Mouse (Mus musculus): ENCODE results near the gene Tcta. TPM values are rescaled to one million over a fixed set of nuclear protein-coding genes. Genes with fewer than 3 reads are reported as not detected.
A peak's percentile ranks its signal among the peaks of the same experiment; 100 is the strongest.
"Not testable (repeated sequence)": the region's sequence is repeated elsewhere in the genome, so short reads cannot be mapped to it uniquely, and the experiment has no call there.

The Tcta gene
- polyA plus RNA-seq, 1 experiment from 2014 or later, result 35.2 TPM

DNA sequence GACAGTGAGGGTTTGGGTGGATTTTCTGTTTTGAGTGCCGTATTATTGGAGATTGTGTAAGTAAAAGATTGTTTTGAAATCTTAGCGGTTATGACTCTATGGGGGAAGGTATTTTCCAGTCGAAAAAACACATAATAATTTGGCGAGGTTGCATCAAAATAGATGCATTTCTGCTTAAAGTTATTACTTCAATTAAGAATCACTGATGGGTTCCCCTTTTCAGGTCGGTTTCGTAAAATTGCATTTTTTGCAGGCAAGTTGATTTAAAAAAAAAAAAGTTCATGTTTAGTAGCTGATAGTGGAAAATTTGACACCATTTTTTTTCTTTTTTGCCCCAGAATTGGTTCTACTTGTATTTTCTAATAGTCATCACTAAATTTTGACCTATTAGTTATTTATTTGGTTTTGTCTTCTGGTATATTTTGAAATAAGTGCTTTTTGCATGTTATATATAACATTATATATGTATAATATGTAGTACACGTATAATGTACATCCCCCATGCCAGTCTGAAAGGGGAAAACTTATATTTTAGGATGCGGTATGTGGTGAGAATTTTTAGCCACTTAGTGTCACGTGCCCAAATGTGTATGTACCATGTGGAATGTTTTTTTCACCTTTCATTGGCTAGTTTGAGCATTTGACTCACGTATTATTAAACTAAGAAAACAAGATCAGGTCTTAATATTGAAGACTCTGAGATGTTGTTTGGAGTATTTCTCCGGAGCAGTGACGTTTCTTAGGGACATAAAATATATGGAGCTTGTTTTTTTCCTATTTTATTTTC, 1.3 kb upstream of the Tcta start:
- H3K36me3 ChIP-seq, result peaks cover 17% of the 10 kb centered on the region
- H3K4me1 ChIP-seq, result peaks cover 56% of the 10 kb centered on the region
- H3K9me3 ChIP-seq, result no peaks in the 10 kb centered on the region
- peak overlapping the region; percentile 46 for H3K4me2 ChIP-seq (replicated peaks)
- H3K27ac ChIP-seq (replicated peaks), result peak overlapping the region; percentile 99
- ATAC-seq (replicated peaks), result no peak
- 22% methylated on average over 12 of the region's 12 CpGs for WGBS
- H3K4me3 ChIP-seq, result peak overlapping the region; percentile 89
- H3K9ac ChIP-seq (replicated peaks), result peak overlapping the region; percentile 91
- no peaks in the 10 kb centered on the region for H3K27me3 ChIP-seq

DNA sequence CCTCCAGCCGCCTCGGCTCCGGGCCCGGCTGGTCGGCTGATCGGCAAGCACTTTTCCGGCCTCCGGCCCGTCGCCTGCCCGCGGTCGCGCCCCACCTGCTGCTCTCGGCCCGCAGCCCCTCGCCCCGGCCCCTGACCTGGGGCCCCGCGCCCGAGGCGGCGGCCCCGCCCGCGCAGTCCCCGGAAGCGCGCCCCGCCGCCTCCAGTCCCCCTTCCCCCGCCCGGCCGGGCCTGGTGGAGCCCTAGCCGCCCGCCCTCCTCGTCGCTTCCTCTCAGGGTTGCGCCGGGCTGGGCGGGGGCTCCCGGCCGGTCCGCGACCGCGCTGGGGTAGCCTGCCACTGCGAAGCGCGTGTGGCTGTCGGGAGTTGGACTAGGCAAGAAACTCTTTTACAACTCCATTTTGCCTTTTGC, 616 bp upstream of the Tcta start:
- Histone ChIP-seq H3K4me2 (replicated peaks) (peak overlapping the region; percentile 46), H3K4me1 (peaks cover 51% of the 10 kb centered on the region), H3K9me3 (no peaks in the 10 kb centered on the region), H3K27me3 (no peaks in the 10 kb centered on the region), H3K4me3 (peak overlapping the region; percentile 89), H3K36me3 (peaks cover 22% of the 10 kb centered on the region), H3K9ac (replicated peaks) (peak overlapping the region; percentile 91), H3K27ac (replicated peaks) (peak overlapping the region; percentile 99)
- WGBS, result under 1% methylated on average over 51 of the region's 51 CpGs
- ATAC-seq (replicated peaks), result peak; percentile 73

DNA sequence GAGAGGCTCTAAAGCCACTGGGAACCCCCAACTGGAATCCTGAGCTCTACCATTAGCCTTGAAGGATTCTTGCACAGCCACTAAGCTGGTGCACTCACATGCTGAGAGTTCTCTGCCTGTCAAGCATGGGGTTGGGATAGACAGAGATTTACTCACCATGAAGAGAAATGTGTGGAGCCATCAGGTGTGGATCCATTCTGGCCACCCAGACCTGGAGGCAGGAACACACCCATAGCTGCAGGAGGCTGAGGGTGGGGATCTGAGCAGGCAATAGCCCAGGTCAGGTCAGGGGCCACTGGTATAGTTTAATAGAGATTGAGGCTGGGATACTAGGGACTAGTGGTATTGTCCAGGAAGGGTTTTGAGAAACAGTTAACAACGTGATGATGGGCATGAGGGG, 790 bp downstream of the Tcta start:
- peaks cover 37% of the 10 kb centered on the region for H3K4me1 ChIP-seq

DNA sequence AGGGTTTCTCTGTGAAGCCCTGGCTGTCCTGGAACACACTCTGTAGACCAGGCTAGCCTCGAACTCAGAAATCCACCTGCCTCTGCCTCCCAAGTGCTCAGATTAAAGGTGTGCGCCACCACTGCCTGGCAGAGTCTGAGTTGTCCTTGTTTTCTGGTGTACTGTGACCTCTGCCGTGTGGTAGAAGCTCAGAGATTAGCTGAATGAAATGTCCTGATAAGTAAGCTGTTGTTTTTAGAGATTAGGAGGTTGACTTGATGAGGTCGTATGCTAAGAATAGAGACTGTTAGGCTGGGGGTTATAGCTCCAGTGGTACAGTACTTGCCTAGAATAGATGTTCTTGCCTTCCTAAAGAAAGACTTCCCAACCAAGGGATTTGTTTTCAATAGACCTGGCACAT, 1.2 kb downstream of the Tcta start:
- peak overlapping the region; percentile 82 for H3K4me2 ChIP-seq (replicated peaks)
- H3K9ac ChIP-seq (replicated peaks), result no peak overlapping the region
- peak overlapping the region; percentile 89 for H3K4me3 ChIP-seq
- peaks cover 32% of the 10 kb centered on the region for H3K4me1 ChIP-seq
- no peak for ATAC-seq (replicated peaks)
- H3K27me3 ChIP-seq, result no peaks in the 10 kb centered on the region
- no peaks in the 10 kb centered on the region for H3K9me3 ChIP-seq
- no peak overlapping the region for H3K27ac ChIP-seq (replicated peaks)
- peaks cover 32% of the 10 kb centered on the region for H3K36me3 ChIP-seq
- WGBS, result 89% methylated on average over 4 of the region's 4 CpGs

More for the DNA sequence above, 790 bp downstream of the Tcta start:
- H3K27ac ChIP-seq (replicated peaks), result peak overlapping the region; percentile 99
- peak overlapping the region; percentile 82 for H3K4me2 ChIP-seq (replicated peaks)
- 4% methylated on average over 1 of the region's 1 CpGs for WGBS
- H3K36me3 ChIP-seq, result peaks cover 32% of the 10 kb centered on the region
- peak overlapping the region; percentile 85 for H3K9ac ChIP-seq (replicated peaks)
- peak overlapping the region; percentile 89 for H3K4me3 ChIP-seq
- no peaks in the 10 kb centered on the region for H3K27me3 ChIP-seq
- no peak for ATAC-seq (replicated peaks)
- no peaks in the 10 kb centered on the region for H3K9me3 ChIP-seq

DNA sequence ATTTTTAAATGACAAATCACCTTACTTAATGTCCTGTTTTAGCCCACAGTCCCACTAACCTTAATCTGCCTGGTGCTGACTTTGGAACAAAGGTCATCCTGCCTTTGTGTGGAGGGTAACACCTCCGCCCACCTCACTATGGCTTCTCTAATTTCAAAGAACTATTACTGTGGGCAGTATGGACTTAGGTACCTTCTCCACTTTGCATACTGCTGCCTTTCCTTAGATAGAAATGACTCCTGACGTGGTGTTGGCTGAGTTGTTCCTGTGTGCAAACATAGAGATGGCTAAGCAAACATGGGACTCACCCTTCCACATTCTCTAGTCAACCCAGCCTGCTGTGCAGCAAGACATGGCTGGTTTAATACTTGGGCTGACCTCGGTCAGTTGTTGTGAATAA, 4.1 kb downstream of the Tcta start:
- Histone ChIP-seq H3K9me3 (no peaks in the 10 kb centered on the region), H3K36me3 (peaks cover 37% of the 10 kb centered on the region), H3K9ac (replicated peaks) (no peak overlapping the region), H3K4me2 (replicated peaks) (no peak overlapping the region), H3K27me3 (no peaks in the 10 kb centered on the region), H3K4me3 (no peak overlapping the region), H3K27ac (replicated peaks) (no peak overlapping the region), H3K4me1 (peaks cover 8% of the 10 kb centered on the region)
- 88% methylated on average over 3 of the region's 3 CpGs for WGBS
- no peak for ATAC-seq (replicated peaks)

DNA sequence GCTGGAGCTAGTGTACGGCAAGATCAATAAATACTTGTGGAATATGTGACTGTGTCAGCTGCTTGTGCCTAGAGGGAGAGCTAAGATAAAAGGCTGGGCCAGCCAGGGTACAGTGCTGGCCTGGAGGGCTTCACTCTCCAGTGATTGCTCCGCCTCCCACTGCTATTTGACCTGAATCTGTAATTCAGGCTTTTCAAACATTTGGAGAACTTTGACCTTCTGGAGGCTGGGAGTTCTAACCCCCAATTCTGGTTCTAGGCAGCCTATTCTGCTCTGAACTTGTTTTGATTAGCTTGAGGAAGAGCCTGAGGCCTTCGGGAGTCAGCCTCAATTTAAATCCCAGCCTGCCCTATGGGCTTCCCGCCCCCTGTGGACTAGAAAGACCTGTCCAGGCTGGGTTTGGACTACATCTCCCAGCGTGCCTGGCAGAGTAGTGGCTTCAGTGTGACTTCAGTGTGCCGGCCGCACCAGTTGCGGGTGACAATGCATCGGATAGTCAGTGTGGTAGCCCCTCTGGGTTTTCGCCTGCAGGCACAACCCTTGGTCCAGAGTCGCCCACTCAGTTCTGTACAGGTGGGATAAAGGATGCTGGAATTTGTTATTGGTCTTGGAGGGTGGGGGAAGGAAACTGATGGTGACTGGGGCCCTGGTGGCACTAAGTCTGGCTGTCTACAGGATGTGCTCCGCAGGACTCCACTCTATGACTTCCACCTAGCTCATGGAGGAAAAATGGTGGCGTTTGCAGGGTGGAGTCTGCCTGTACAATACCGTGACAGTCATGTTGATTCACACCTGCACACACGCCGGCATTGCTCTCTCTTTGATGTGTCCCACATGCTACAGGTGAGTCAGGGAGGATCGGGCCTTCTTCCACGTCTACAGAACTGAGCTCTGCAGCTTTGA, 9.3 kb downstream of the Tcta start, which contains the start of gene Amt:
Gene Amt, plus strand, starts transcription at position 401 of the 903 bp plus-strand sequence.
- Histone ChIP-seq H3K27me3 (no peaks in the 10 kb centered on the region), H3K27ac (replicated peaks) (0 out of 2 replicates have a peak within 1 kb of the TSS, but pooled peaks have one; percentile 25), H3K4me3 (peak within 1 kb of the TSS; percentile 11), H3K4me2 (replicated peaks) (peak within 1 kb of the TSS; percentile 9), H3K9me3 (no peaks in the 10 kb centered on the region), H3K4me1 (no peaks in the 10 kb centered on the region), H3K9ac (replicated peaks) (no peak within 1 kb of the TSS; the same call in 1 of the 2 replicates), H3K36me3 (peaks cover 47% of the 10 kb centered on the region)
- 15% methylated on average over 18 of the region's 18 CpGs for WGBS
- peak; percentile 69 for ATAC-seq (replicated peaks)

DNA sequence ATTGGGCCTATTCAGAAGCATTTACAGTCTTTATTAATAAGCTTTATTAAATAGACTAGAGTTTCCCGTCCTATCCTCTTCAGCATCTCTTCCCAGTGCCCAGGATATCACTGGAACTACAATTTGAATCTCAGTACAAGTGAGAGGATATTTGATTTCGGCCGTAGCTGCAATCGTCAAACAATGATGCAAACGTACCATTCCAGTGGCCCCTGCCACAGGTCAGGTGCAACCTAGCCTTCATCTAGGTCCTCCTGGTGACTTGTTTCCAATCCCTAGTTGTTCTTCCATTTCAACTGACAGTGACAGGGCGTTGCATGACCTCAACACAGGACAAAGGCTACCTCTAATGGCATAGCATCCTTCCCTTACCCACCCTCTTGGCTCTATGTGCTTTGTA, 15.2 kb downstream of the Tcta start:
- peak overlapping the region; percentile 85 for H3K27ac ChIP-seq (replicated peaks)
- no peak for ATAC-seq (replicated peaks)
- 45% methylated on average over 6 of the region's 6 CpGs for WGBS
- H3K4me2 ChIP-seq (replicated peaks), result peak overlapping the region; percentile 65
- peak overlapping the region; percentile 70 for H3K4me3 ChIP-seq
- peak overlapping the region; percentile 73 for H3K9ac ChIP-seq (replicated peaks)
- H3K9me3 ChIP-seq, result no peaks in the 10 kb centered on the region
- peaks cover 14% of the 10 kb centered on the region for H3K4me1 ChIP-seq
- no peaks in the 10 kb centered on the region for H3K27me3 ChIP-seq
- H3K36me3 ChIP-seq, result peaks cover 25% of the 10 kb centered on the region

DNA sequence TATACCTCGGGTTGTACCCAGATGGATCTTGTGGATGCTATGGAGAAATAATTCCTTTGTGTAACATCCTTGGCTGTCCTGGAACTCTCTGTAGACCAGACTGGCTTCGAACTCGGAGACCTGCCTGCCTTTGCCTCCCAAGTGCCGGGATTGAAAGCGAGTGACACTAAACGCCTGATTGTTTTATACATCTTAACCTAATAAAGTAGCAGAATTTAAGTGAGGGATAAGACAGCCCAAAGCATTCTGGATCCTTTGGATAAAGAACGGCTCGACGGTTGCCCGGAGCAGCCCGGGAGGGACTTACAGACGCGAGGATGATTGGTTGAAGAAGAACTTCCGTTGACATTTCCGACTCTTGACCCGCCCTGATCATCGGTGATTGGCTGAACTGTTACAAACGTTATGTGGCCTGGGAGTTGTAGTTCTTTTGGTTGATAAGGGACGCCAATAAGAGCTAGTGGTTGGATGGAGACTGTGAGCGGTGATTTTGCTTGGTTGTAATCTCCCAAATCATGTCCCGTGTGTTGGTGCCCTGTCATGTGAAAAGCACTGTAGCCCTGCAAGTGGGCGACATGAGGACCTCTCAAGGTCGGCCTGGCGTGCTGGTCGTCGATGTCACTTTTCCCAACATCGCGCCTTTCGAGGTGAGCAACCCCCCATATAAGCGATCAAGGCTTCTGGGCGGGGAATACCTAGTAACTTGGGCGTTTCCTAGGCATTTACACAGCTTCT, 15.8 kb downstream of the Tcta start, which contains the start of gene Nicn1:
Gene Nicn1, plus strand, starts transcription at position 414 of the 735 bp plus-strand sequence.
- H3K9ac ChIP-seq (replicated peaks), result peak within 1 kb of the TSS; percentile 73
- no peaks in the 10 kb centered on the region for H3K9me3 ChIP-seq
- peaks cover 14% of the 10 kb centered on the region for H3K4me1 ChIP-seq
- peaks cover 20% of the 10 kb centered on the region for H3K36me3 ChIP-seq
- peak; percentile 98 for ATAC-seq (replicated peaks)
- H3K27ac ChIP-seq (replicated peaks), result peak within 1 kb of the TSS; percentile 95
- H3K4me3 ChIP-seq, result peak within 1 kb of the TSS; percentile 70
- no peaks in the 10 kb centered on the region for H3K27me3 ChIP-seq
- H3K4me2 ChIP-seq (replicated peaks), result peak within 1 kb of the TSS; percentile 65
- WGBS, result under 1% methylated on average over 32 of the region's 32 CpGs

DNA sequence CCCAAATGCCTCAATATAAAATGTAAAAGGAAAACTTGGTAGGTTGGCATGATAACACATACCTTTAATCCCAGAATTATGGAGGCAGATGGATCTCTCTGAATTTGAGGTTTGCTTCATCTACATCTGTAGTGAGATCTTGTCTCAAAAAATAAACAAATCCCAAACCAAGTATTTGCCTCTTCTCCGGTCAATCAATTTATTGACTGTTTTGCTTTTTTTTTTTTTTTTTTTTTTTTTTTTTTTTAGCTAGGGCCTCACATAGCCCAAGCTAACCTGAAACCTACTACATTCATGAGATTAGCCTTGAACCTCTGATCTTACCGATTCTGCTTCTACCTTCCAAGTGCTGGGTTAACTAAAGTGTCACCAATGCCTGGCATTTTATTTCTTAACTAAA, 16.6 kb downstream of the Tcta start:
- H3K27ac ChIP-seq (replicated peaks), result peak overlapping the region; percentile 95
- peaks cover 14% of the 10 kb centered on the region for H3K4me1 ChIP-seq

DNA sequence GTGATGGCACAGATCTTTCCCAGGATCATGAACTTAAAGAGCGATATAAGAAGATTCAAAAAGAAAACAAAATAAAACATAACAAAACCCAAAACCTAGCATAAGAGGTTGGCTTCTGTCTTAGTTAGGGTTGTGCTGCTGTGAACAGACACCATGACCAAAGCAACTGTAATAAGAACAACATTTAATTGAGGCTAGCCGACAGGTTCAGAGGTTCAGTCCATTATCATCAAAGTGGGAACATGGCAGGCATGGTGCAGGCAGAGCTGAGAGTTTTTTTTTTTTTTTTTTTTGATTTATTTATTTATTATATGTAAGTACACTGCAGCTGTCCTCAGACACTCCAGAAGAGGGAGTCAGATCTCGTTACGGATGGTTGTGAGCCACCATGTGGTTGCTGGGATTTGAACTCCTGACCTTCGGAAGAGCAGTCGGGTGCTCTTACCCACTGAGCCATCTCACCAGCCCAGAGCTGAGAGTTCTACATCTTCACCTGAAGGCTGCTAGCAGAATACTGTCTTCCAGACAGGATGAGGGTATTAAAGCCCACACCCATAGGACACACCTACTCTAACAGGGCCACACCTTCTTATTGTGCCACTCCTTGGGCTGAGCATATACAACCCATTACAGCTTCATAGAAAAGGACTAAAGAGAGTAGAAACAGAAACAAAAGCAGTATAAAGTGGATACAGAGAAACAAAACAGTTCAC, 18.3 kb downstream of the Tcta start:
- H3K4me3 ChIP-seq; H3K9ac ChIP-seq (replicated peaks); H3K9me3 ChIP-seq; H3K36me3 ChIP-seq; H3K27me3 ChIP-seq; ATAC-seq (replicated peaks); H3K27ac ChIP-seq (replicated peaks); H3K4me2 ChIP-seq (replicated peaks): not testable (repeated sequence)
- peaks cover 14% of the 10 kb centered on the region for H3K4me1 ChIP-seq
- 82% methylated on average over 6 of the region's 6 CpGs for WGBS

More for the DNA sequence above, 16.6 kb downstream of the Tcta start:
- peak overlapping the region; percentile 52 for H3K4me2 ChIP-seq (replicated peaks)
- peak overlapping the region; percentile 72 for H3K9ac ChIP-seq (replicated peaks)
- WGBS, result 66% methylated on average over 2 of the region's 2 CpGs
- no peaks in the 10 kb centered on the region for H3K9me3 ChIP-seq
- peaks cover 11% of the 10 kb centered on the region; the same call in 1 of the 2 replicates for H3K36me3 ChIP-seq
- ATAC-seq (replicated peaks), result no peak
- peak overlapping the region; percentile 70 for H3K4me3 ChIP-seq
- no peaks in the 10 kb centered on the region for H3K27me3 ChIP-seq

DNA sequence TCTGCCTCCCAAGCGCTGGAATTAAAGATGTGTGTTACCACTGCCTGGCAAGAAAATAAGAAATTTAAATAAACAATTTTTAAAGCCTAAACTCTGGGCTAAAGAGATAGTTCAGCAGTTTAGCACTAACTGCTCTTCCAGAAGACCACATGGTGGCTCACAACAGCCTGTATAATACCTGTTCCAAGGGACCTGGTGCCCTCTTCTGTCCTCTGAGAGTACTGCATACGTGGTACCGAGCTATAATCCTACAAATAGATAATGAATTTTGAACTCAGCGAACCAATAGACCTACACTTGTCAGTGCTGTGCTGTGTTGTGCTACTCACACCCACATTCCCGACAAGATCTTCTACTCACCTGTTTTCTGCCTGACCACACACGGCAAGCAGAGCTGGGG, 21.6 kb downstream of the Tcta start:
- Histone ChIP-seq H3K27ac (replicated peaks) (no peak overlapping the region), H3K36me3 (no peaks in the 10 kb centered on the region), H3K4me1 (no peaks in the 10 kb centered on the region), H3K9ac (replicated peaks) (no peak overlapping the region), H3K4me2 (replicated peaks) (no peak overlapping the region), H3K27me3 (no peaks in the 10 kb centered on the region), H3K9me3 (no peaks in the 10 kb centered on the region), H3K4me3 (no peak overlapping the region)
- peak; percentile 83; the same call in 1 of the 2 replicates for ATAC-seq (replicated peaks)
- WGBS, result 10% methylated on average over 6 of the region's 6 CpGs

Data from forebrain, embryonic 15.5 days (tissue).